Mouse (Mus musculus) embryo, embryonic 11.5 days (tissue): Measurements from ENCODE around the gene Gm49383.
"Not testable (repeated sequence)": the region's sequence is repeated elsewhere in the genome, so short reads cannot be mapped to it uniquely, and the experiment has no call there.

Experiments used
- DNase-seq: peaks from one replicate; pipeline ENCODE4 v3.0.0-alpha.2; 2012; ENCODE audit warnings: low read depth, low spot score

Gm49383 gene

GRCm38 (mm10) chr12:69166861-69167581 is 29.9 kb downstream of the Gm49383 start:
- DNase-seq = not testable (repeated sequence)

- no peak for DNase-seq
Measured at GRCm38 (mm10) chr12:69164904-69165303, 32.0 kb downstream of the Gm49383 start.

- not testable (repeated sequence) for DNase-seq
Measured at GRCm38 (mm10) chr12:69163586-69163985, 33.3 kb downstream of the Gm49383 start.

- not testable (repeated sequence) for DNase-seq
Measured at GRCm38 (mm10) chr12:69160677-69161076, 36.2 kb downstream of the Gm49383 start.

- peak; percentile 71 for DNase-seq
Measured at GRCm38 (mm10) chr12:69159578-69159940, 37.3 kb downstream of the Gm49383 start.

GRCm38 (mm10) chr12:69158765-69159577 is 37.9 kb downstream of the Gm49383 start, which contains the start of gene Rps29:
Rps29 (minus strand) TSS chr12:69159186.
- peak; percentile 100 for DNase-seq

GRCm38 (mm10) chr12:69158366-69158764 is 38.5 kb downstream of the Gm49383 start:
- no peak for DNase-seq

- no peak for DNase-seq
Measured at GRCm38 (mm10) chr12:69157107-69157506, 39.8 kb downstream of the Gm49383 start.

GRCm38 (mm10) chr12:69156436-69156835 is 40.5 kb downstream of the Gm49383 start:
- no peak for DNase-seq

GRCm38 (mm10) chr12:69155923-69156322 is 41.0 kb downstream of the Gm49383 start:
- no peak for DNase-seq

- no peak for DNase-seq
Measured at GRCm38 (mm10) chr12:69150049-69150448, 46.9 kb downstream of the Gm49383 start.

GRCm38 (mm10) chr12:69147166-69147735 is 49.7 kb downstream of the Gm49383 start:
- DNase-seq = no peak

GRCm38 (mm10) chr12:69143460-69143859 is 53.4 kb downstream of the Gm49383 start:
- no peak for DNase-seq

- no peak for DNase-seq
Measured at GRCm38 (mm10) chr12:69139841-69140240, 57.1 kb downstream of the Gm49383 start.

GRCm38 (mm10) chr12:69139201-69139600 is 57.7 kb downstream of the Gm49383 start:
- DNase-seq = no peak
